Mouse (Mus musculus) erythroid progenitor cell, adult 5-6 weeks (primary cell): ENCODE results near the gene Rnf114. TPM values are rescaled to one million over a fixed set of nuclear protein-coding genes. Genes with fewer than 3 reads are reported as not detected.

Experiments used
- ATAC-seq: replicated peaks from 2 replicates; pipeline ENCODE4 v1.8.0; 2016; ENCODE audit warnings: moderate number of reproducible peaks, mild to moderate bottlenecking, moderate TSS enrichment, inconsistent platforms; ENCODE audit not compliant: poor library complexity, low FRiP score, severe bottlenecking
- total RNA-seq, 2 experiments: library from RNA; stranded (forward) in 1 of 2; stranded (reverse) in 1 of 2; fragments of 150-400 nt in 1 of 2; fragments of 186-747, 209-891 nt in 1 of 2; gene quantifications; 2 replicates each; pipeline versions ENCODE4 v1.2.3 to v1.2.4; 2015 to 2017; ENCODE audit warnings: low replicate concordance in 2 of 2

Gene Rnf114
- total RNA-seq (2015; ENCODE audit: low replicate concordance): 24.1 and 33.5 TPM in 2 replicates
- 10.2 and 17.8 TPM in 2 replicates for total RNA-seq (2017; ENCODE audit: low replicate concordance)

GRCm38 (mm10) chr2:167491757-167492708 is at the start of gene Rnf114:
Gene Rnf114 (plus strand): TSS chr2:167492645.
- peak; percentile 70 for ATAC-seq

- no peak for ATAC-seq
Measured at GRCm38 (mm10) chr2:167443411-167444193, 48.8 kb upstream of the Rnf114 start.

- no peak for ATAC-seq
Measured at GRCm38 (mm10) chr2:167445911-167446780, 46.3 kb upstream of the Rnf114 start.

GRCm38 (mm10) chr2:167447207-167447606 is 45.2 kb upstream of the Rnf114 start:
- peak; percentile 73 for ATAC-seq

GRCm38 (mm10) chr2:167447629-167448028 is 44.8 kb upstream of the Rnf114 start:
- ATAC-seq: peak; percentile 93

GRCm38 (mm10) chr2:167449331-167450275 is 42.8 kb upstream of the Rnf114 start:
- ATAC-seq: no peak

GRCm38 (mm10) chr2:167450647-167451046 is 41.8 kb upstream of the Rnf114 start:
- no peak for ATAC-seq

- ATAC-seq: no peak
Measured at GRCm38 (mm10) chr2:167453814-167454213, 38.6 kb upstream of the Rnf114 start.

- no peak for ATAC-seq
Measured at GRCm38 (mm10) chr2:167456361-167457020, 36.0 kb upstream of the Rnf114 start.

- ATAC-seq: no peak
Measured at GRCm38 (mm10) chr2:167457213-167457612, 35.2 kb upstream of the Rnf114 start.

- no peak for ATAC-seq
Measured at GRCm38 (mm10) chr2:167458548-167458947, 33.9 kb upstream of the Rnf114 start.

GRCm38 (mm10) chr2:167459071-167459865 is 33.2 kb upstream of the Rnf114 start:
- ATAC-seq: no peak

GRCm38 (mm10) chr2:167462954-167463353 is 29.5 kb upstream of the Rnf114 start:
- ATAC-seq: peak; percentile 81

- no peak for ATAC-seq
Measured at GRCm38 (mm10) chr2:167463802-167464201, 28.6 kb upstream of the Rnf114 start.

- ATAC-seq: no peak
Measured at GRCm38 (mm10) chr2:167465951-167466350, 26.5 kb upstream of the Rnf114 start.

- no peak for ATAC-seq
Measured at GRCm38 (mm10) chr2:167467214-167467613, 25.2 kb upstream of the Rnf114 start.

GRCm38 (mm10) chr2:167468444-167468843 is 24.0 kb upstream of the Rnf114 start:
- no peak for ATAC-seq
